ENCODE assay signal across 16 mouse cellular contexts in the genomic region with DNA sequence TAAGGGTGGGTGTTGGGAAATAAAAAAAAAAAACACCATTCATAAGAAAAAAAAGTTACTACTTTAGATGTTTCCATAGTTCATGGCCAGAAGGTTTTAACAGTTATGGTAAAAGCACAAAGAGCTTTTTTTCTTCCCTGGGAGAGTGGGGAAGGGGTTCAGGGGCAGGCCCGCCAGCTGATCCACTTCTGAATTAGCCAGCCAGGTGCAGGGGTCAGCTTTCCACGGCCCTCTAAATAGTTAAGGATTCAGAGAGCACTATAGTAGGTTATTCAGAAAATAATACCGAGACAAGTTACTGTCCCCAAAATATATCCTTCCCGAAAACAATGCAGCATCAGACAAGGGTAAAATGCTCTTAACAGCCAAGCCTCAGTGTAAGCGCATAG.
DNase-seq lines count a peak whose midpoint lies in the region; ATAC-seq lines count a peak whose summit lies in the region.
"Had no signal": no experiment of that assay in that cellular context is flagged by ENCODE, and none has a peak within 500 bp of the region (broad histone marks: within the 10 kb centered on the region; RNA-seq: fewer than 3 reads in every experiment).

No protein-coding gene starts in this region.

- ATAC-seq in megakaryocyte, adult 5-6 weeks (ENCODE audit: poor library complexity, severe bottlenecking) = no peak
- ATAC-seq in embryonic facial prominence, embryonic 13.5 days (ENCODE audit: insufficient number of reproducible peaks, insufficient read depth, low FRiP score, low TSS enrichment, low read depth) = no peak
- no peak for ATAC-seq in neural tube, embryonic 13.5 days (ENCODE audit: low read depth)

- H3K4me2 ChIP-seq in embryonic facial prominence, embryonic 13.5 days = no peak overlapping the region
- no peak overlapping the region for H3K4me2 ChIP-seq in neural tube, embryonic 13.5 days
- H3K4me2 ChIP-seq: forebrain, embryonic 12.5 days; heart, embryonic 12.5 days; stomach, embryonic 15.5 days had no signal

- WGBS in embryonic facial prominence, embryonic 13.5 days = 37% methylated on average over 5 of the region's 5 CpGs
- 16% methylated on average over 5 of the region's 5 CpGs for WGBS in neural tube, embryonic 13.5 days

- peak overlapping the region; percentile 80 for H3K4me3 ChIP-seq in megakaryocyte, embryonic 14.5 days (replicated peaks)
- H3K4me3 ChIP-seq in embryonic facial prominence, embryonic 13.5 days = no peak overlapping the region
- no peak overlapping the region for H3K4me3 ChIP-seq in neural tube, embryonic 13.5 days
- H3K4me3 ChIP-seq: forebrain, embryonic 12.5 days; heart, embryonic 12.5 days; stomach, embryonic 15.5 days had no signal

- H3K36me3 ChIP-seq in megakaryocyte, embryonic 14.5 days (replicated peaks; ENCODE audit: low read length) = no peaks in the 10 kb centered on the region
- H3K36me3 ChIP-seq in embryonic facial prominence, embryonic 13.5 days = no peaks in the 10 kb centered on the region
- no peaks in the 10 kb centered on the region for H3K36me3 ChIP-seq in neural tube, embryonic 13.5 days
- H3K36me3 ChIP-seq: forebrain, embryonic 12.5 days; heart, embryonic 12.5 days; stomach, embryonic 15.5 days had no signal

- DNase-seq in embryo, embryonic 10.5 days (ENCODE audit: low spot score) = peak; percentile 65
- DNase-seq in urinary bladder, postnatal 14 days (ENCODE audit: low spot score) = no peak
- DNase-seq in left cerebral cortex, postnatal 36 days (ENCODE audit: low spot score in 2 of 2) = no peak
- DNase-seq: cerebellum, adult 11 months; cerebellum, postnatal 14 days; layer of hippocampus, postnatal 36 days; right cerebral cortex, adult 18-20 months; thymus, adult 2 months had no signal

- H3K9ac ChIP-seq in embryonic facial prominence, embryonic 13.5 days = no peak overlapping the region
- no peak overlapping the region for H3K9ac ChIP-seq in neural tube, embryonic 13.5 days
- H3K9ac ChIP-seq: forebrain, embryonic 12.5 days; heart, embryonic 12.5 days; liver, embryonic 14.5 days; stomach, embryonic 15.5 days had no signal

- peak overlapping the region; percentile 28; the same call in 1 of the 2 replicates for H3K27ac ChIP-seq in embryonic facial prominence, embryonic 13.5 days
- peak overlapping the region; percentile 28 for H3K27ac ChIP-seq in neural tube, embryonic 13.5 days (replicated peaks)
- H3K27ac ChIP-seq: forebrain, embryonic 12.5 days; liver, embryonic 14.5 days; stomach, embryonic 15.5 days had no signal

- H3K9me3 ChIP-seq in megakaryocyte, embryonic 14.5 days = no peaks in the 10 kb centered on the region
- H3K9me3 ChIP-seq in embryonic facial prominence, embryonic 13.5 days = no peaks in the 10 kb centered on the region
- no peaks in the 10 kb centered on the region for H3K9me3 ChIP-seq in neural tube, embryonic 13.5 days
- H3K9me3 ChIP-seq: forebrain, embryonic 12.5 days; heart, embryonic 12.5 days; stomach, embryonic 15.5 days had no signal

- H3K27me3 ChIP-seq in megakaryocyte, embryonic 14.5 days (replicated peaks) = no peaks in the 10 kb centered on the region
- H3K27me3 ChIP-seq in embryonic facial prominence, embryonic 13.5 days = no peaks in the 10 kb centered on the region
- H3K27me3 ChIP-seq in neural tube, embryonic 13.5 days = peaks cover 4% of the 10 kb centered on the region; the same call in 1 of the 2 replicates
- H3K27me3 ChIP-seq: heart, embryonic 12.5 days; stomach, embryonic 15.5 days had no signal

- peaks cover 95% of the 10 kb centered on the region for H3K4me1 ChIP-seq in megakaryocyte, embryonic 14.5 days
- H3K4me1 ChIP-seq in embryonic facial prominence, embryonic 13.5 days = peaks cover 38% of the 10 kb centered on the region
- H3K4me1 ChIP-seq in neural tube, embryonic 13.5 days (replicated peaks) = peaks cover 43% of the 10 kb centered on the region

- intact Hi-C loops in left cerebral cortex, postnatal 36 days (cut with DNase I) = no loop called here
